Mouse (Mus musculus) heart, postnatal 14 days (tissue): ENCODE results near the gene Tapt1. TPM values are rescaled to one million over a fixed set of nuclear protein-coding genes. Genes with fewer than 3 reads are reported as not detected.
A peak's percentile ranks its signal among the peaks of the same experiment; 100 is the strongest.

Source experiments
- DNase-seq, 2 experiments: peaks; one replicate each; pipeline ENCODE4 v3.0.0; 2021 to 2022
- intact Hi-C: fragments of 180-260 bp; cut with DNase I; formaldehyde crosslinking; loops from one replicate; pipeline ENCODE4 v1.15.1; 2025
- long read RNA-seq, 2 experiments: library from polyadenylated mRNA; stranded (forward); transcript quantifications; one replicate each; pipeline ENCODE4 v2.0.0; 2021
- total RNA-seq, 2 experiments: library from RNA; stranded (reverse); gene quantifications; 2 replicates each; pipeline ENCODE4 v1.2.3; 2021

The Tapt1 gene
- total RNA-seq, result 10 to 100 TPM; 23.4 to 23.9 TPM
- long read RNA-seq, experiment 1, transcript Tapt1-201 (14 exons, 3,513 nt), result major isoform, 43 of 50 reads
- long read RNA-seq, experiment 1, partial matches to known transcripts, result 0 of 50 reads
- long read RNA-seq, experiment 1, other reads (novel, unspliced or antisense), result 6 of 50 reads
- long read RNA-seq, experiment 2, transcript Tapt1-201 (14 exons, 3,513 nt), result major isoform, 32 of 43 reads
- long read RNA-seq, experiment 2, partial matches to known transcripts, result 0 of 43 reads
- long read RNA-seq, experiment 2, other reads (novel, unspliced or antisense), result 10 of 43 reads

DNA sequence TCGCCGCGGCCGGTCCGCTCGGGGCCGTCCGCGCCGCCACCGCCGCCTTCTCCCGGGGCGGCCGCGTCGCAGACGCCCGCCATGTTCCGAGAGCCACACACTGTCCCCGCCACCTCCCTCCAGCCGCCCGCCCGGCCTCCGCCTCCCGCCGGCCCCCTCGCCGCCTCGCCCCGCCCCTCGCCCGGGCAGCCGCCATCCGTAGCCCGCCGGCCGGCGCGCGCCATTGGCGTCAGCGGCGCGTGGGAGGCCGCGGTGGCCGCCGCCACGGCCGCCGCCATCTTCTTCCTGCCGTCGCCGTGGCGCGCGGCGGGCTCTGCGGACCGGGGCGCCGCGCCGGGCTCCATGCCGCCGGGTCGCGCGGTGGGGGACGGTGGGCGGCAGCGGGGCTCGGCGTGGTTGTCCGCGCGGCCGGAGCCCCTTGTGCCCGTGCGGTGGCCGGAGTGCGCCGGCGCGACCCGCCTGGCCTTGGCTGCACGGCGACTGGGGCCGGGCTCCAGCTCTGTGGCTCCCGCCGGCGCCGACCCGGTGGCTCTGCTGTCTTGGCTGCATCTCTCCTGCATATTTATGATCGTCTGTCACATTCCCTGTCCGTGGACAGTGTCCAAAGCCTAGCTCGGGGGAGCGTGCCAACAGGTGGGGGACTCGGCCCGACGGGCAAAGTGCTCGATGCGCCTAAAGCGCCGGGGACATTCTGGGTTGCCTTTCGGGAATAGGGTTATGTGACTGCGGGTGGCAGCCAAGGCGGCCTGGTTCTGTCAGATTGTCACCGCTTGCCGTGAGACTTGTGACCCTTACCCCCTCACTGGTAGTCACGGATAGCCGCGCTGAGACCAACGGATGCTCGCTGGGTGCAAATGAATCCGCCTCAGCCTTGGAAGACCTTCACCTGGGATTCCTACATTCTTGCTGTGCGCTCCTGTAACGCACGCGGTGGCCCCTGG, at the start of gene Tapt1:
Tapt1 (minus strand) TSS at position 106 of the 941 bp plus-strand sequence.
- intact Hi-C loops, result loop anchor here (10.0 kb wide), 1 partner anchor 1298 kb away; the partner anchor contains the start of gene Med28

DNA sequence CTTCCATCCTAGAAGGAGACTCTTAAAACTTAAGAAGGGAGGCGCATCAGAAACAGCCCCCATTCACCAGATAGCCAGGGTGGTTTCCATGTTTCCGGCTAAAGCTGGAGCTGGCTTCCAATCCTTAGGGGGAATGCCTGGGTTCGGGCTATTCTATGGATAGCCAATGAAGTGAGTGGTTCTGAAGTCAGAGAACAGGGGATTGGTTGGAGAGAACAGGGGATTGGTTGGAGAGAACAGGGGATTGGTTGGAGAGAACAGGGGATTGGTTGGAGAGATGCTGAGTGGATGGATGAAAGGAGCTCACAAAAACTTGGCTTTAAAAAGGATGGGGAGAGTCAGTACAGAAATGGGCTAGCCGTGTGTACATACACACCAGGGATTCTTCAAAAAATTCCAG, 45.1 kb upstream of the Tapt1 start:
- no peak for DNase-seq
- intact Hi-C loops, result loop anchor here (5.0 kb wide), 1 partner anchor 49 kb away; no protein-coding TSS in a partner anchor

More for the DNA sequence above, at the start of gene Tapt1:
- peak; percentile 93 to 96 for DNase-seq

DNA sequence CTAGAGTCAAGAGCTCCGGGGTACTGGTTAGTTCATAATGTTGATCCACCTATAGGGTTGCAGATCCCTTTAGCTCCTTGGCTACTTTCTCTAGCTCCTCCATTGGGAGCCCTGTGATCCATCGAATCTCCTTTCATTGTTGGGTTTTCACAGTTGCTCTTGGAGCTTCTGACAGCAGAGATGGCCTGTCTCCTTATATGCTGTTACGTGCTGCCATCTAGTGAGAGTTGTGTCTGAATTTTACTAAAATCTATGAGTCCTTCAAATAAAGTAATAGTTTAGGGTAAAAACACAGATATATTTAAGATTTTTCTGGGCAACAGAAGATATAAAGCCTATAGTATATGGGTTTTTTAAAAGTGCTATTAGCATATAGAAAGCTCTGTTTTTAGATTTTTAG, 42.1 kb upstream of the Tapt1 start:
- peak in 1 of 2 experiments; percentile 28 for DNase-seq
- intact Hi-C loops, result loop anchor here (1.0 to 5.0 kb wide), 2 partner anchors 101 to 220 kb away; no protein-coding TSS in a partner anchor

DNA sequence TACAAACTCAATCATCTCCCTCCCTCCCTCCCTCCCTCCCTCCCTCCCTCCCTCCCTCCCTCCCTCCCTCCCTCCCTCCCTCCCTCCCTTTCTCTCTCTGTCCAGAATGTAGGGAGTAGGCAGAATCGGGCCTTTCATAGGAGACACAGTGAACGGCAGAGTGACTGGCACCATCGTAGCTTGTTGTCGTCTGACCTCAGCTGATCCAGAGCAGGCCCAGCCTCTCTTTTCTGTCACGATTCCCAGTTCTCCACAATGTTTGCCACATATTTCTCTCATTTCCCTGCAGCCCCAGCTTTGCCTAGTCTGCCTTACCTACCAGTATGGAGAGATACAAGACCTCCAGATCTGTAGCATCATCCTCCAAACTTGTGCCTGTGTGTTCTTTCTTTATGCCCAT, 35.3 kb upstream of the Tapt1 start:
- intact Hi-C loops, result no loop called here
- no peak for DNase-seq

DNA sequence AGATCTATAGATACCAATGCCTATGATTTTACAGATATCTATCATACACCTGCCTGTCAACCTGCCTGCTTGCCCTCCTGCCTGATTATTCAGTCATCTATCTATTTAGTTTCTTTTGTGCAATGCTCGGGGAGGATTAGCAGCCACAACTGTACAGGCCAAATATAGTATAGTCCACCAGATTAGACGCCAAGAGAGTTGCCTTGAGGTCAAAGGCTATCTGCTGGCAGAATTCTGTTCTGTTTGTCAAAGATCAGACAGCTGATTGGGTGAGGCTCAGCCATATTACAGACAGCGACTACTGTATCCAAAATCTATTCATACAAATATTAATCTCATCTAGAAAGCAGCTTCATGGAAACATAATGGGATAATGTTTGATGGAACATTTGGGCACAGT, 34.7 kb upstream of the Tapt1 start:
- intact Hi-C loops, result no loop called here
- DNase-seq, result no peak

DNA sequence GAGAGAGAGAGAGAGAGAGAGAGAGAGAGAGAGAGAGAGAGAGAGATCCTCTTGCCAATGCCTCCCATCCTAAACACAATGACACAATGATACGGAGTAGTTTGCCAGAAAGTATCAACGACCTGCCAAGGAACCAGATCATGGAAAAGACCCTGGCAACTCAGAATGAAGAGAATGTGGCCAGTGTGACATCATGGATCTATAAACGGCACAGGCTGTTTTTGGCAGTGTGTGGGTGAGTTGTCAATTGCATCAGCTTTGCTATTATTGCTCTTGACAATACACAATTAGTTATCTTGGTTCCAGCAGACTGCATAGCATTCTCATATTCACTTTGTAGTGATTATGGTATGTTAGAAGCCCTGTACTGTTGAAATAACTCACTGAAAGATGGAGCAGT, 33.3 kb upstream of the Tapt1 start:
- DNase-seq, result no peak
- intact Hi-C loops, result no loop called here

DNA sequence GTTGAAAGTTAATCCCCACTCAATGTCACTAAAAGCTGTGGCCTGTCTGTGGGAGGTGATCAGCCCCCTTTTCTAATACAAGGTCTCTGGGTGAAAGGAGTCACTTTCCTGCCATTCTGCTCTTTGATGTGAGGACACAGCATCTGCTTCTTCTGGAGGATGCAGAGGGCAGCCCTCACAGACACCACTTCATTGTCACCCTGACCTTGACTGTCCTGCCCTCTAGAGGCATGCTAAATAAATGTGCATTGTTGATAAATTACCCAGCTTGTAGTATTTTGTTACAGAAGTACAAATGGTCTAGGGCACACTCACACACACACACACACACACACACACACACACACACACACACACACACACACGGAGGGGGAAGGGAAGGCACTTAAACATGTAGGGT, 31.7 kb upstream of the Tapt1 start:
- intact Hi-C loops, result no loop called here
- DNase-seq, result no peak

DNA sequence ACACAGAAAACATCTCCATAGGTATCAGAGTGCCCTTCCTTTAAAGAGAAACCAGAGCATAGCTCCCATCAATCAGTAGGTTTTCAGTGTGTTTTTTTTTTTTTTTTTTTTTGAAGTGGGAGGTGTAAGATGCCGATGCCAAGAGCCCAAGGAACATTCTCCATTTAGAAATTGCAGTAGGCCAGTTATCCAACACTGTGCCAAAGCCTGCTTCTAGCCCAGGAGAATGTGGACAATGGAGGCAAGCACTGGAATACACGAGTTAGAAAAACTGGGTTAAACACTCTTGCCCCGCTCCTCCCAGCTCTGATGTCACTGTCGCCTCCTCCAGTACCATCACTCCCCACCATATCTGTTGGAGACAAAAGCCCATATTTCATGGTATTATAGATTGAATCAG, 31.0 kb upstream of the Tapt1 start:
- no peak for DNase-seq
- intact Hi-C loops, result no loop called here

DNA sequence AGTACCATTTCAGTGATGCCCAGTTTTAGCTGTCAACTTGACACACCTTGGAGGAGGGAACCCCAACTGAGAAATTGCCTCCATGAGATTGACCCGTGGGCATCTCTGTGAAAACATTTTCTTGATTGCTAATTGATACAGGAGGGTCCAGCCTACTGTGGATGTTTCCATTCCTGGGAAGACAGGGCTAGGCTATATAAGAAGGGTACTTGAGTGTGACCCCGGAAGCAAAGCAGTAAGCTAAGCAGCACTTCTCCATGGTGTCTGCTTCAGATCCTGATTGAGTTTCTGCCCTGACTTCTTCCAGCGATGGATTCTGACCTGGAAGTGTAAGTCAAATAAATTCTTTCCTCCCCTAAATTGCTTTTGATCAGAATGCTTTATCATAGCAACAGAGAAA, 30.1 kb upstream of the Tapt1 start:
- DNase-seq, result no peak
- intact Hi-C loops, result no loop called here

DNA sequence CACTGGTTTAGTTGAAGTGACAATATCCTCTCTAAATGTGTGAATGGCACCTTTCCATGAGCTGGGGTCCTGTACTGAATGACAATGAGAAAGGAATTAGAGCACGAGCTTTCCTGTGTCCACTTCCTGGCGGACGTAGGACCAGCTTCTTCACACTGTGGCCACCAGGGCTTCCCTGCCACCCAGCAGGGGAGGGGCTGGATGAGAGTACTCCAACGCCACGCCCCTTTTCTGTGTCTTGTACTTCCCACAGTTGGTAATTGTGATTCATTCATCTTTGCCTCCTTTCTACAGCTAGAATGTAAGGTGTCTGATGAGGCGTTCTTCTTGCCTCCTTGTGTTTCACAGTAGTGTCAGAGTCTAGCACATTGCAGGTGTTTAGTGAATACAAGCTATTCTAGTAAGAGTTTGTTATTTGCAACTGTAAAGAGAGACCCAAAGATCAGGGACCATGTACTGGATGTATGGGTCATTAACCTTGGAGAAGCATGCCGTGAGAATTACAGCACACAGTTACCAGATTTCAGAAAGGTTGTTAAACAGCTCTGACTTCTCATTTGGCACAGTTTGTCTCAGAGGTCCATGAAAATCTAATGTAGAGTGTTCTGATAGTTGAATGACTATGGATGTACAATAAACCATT, 29.5 kb upstream of the Tapt1 start:
- intact Hi-C loops, result no loop called here
- DNase-seq, result no peak

DNA sequence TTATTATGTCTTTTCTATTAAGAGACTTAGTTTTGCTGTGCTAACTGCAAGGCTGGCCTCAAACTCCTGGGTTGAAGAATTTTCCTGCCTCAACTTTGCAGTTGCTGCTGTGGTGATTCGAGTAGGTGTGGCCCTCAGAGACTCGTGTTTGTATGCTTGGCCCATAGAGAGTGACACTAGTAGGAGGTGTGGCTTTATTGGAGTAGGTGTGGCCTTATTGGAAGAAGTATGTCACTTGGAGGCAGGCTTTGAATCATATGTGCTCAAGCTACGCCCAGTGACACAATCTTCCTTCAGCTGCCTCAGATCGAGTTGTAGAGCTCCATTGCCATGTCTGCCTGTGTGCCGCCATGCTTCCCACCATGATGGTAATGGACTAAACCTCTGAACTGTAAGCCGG, 27.0 kb upstream of the Tapt1 start:
- intact Hi-C loops, result no loop called here
- no peak for DNase-seq

DNA sequence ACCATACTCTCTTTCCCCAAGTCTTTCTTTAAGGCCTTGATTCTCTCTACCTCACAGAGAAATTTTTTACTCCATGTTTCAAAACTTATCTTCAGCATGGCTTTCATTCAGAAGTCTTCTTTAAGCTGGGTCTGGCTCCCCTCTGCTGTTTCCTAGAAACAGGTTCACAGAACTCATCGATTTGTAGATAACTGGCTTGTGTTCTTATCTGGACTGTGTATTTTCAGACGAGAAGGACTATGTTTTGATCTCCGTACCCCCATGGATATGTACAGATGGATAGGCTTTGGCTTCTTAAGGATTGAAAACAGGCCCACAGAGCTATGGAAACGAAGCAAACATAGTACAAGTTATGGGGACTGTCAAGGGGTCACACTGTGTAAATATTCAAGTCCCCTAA, 26.0 kb upstream of the Tapt1 start:
- intact Hi-C loops, result no loop called here
- no peak for DNase-seq

DNA sequence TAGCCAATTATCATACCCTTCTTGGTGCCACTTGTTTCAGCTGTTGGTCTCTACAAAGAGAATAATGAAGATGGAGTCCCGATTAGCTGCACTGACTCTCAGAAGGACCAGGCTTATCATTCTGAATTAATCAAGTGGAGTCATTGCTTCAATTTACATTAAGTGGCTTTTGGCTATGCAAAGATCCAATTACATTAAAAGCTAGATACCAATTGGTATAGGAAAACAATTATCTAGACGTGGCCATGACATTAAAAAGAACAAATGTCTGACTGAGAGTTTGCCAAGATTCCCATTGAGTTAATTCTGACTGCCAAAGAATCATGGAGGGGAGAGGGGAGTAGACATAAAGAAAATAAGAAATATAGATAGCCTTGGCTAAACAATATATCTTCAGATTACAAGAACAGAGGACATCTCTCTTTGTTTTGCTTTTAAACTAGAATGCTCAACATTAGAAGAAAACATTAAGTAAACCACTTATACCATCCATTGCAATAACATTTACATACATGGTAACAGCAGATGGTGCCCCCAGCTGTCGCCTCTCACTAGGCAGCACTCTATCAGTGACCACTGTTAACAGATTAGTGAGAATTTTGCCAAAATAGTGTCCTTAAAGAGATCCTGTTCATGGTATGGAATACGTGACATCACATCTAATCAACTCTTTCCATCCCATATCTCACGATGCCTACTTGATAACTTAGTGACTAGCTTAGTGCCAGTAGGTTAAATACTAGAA, 24.0 kb upstream of the Tapt1 start:
- no peak for DNase-seq
- intact Hi-C loops, result no loop called here

DNA sequence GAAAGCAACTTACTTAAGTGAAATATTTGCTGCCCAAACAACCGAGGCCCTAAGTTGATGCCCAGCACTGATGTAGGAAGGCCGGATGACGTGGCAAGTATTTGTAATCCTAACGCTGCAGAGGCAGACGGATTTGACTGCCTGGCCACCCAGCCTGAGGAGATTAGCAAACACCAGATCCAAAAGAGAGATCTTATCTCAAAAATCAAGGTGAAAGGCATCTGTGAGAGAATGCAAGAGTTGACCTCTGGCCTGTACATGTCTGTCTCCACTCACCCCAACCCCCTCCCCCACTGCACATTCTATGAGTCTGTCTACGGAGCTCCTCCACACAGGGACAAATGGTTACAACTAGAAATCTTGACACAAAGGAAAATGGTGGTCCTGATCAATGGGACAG, 22.9 kb upstream of the Tapt1 start:
- no peak for DNase-seq
- intact Hi-C loops, result no loop called here

DNA sequence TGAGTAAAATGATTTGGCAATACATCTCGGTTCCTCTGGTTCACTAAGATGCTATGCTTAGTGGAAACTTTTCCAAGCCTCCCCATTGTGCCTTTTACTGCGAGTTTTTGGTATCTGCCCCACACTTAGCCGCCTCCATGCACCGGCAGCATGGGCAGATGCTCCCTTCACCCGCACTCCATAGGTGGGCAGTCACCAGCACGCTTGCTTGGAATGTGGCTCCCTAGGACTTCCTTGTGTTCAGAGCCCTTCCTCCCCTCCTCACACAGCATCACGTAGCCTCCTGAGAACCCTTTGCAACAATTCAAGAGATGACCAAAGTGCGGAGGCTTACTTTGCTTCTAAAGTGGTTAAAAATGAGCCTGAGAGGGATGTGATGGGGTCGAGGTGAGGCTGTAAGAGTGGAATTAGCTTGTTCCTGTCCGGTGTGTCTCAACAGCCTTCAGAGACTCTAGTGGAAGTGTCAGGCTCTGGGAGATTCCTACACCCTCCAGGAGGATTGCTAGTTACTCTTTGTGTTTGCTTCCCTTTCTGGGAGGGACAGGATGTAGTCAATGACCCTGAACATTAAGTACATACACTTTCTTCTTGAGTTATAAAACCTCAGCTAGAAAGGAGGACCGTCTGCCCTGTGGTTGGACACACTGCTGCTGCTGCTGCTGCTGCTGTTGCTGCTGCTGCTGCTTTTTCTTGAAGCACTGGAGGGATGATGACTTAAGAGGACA, 20.2 kb upstream of the Tapt1 start:
- no peak for DNase-seq
- intact Hi-C loops, result no loop called here

DNA sequence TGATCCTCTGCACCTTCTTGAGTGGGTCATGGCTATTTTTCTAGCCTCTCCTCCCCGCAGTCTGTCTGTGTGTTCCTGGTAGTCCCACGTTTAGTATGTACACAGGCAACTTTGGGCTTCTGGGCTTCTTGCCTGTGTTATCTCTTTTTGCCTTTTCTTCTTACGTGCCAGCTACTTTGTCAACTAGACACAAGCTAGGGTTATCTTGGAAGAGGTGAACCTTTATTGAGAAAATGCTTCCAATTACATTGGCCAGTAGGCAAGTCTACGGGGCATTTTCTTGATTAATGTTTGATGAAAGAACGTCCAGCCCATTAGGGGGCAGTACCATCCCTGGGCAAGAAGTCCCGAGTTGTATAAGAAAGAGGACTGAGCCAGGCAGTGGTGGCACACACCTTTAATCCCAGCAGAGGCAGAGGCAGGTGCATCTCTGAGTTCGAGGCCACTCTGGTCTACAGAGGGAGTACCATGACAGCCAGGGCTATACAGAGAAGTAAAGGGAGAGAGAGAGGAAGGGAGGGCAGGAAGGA, 18.5 kb upstream of the Tapt1 start:
- no peak for DNase-seq
- intact Hi-C loops, result no loop called here

DNA sequence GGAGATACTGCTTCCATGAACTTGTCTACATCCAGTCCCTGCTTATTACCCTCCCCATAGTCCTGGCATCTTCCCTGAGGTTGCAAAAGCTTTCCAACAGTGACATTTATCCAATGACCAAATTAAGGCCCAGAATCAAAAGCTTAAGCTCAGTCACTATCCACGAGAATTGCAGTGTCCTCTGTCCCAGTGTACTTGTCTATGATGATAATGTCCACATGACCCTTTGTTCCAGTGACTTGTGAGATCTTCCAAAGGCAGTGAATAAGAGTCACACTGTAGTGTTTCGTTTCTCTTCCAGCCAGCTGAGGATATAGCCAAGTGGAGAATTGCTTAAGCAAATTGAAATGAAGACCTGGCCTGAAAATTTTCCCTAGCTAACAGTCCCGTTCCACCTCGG, 16.4 kb upstream of the Tapt1 start:
- intact Hi-C loops, result no loop called here
- DNase-seq, result no peak

DNA sequence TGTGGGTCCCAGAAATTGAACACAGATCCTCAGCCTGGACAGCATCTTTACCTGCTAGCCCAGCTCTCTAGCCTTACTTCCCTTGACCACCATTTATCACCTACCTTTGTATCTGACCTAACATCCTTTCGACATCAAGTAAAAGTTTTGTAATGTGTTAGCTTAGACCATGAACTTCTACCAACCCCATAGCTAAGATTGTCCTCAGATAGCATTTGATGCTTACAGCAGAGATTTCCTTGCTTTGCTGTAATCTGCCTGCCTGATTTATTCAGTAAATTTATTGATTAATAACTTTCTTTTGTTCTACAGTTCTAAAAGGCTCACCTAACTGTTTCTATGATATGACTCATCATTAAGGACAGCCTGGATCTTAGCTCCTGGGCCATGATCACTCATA, 15.3 kb upstream of the Tapt1 start:
- intact Hi-C loops, result no loop called here
- DNase-seq, result no peak
